Mouse (Mus musculus) ES-Bruce4 (cell line): ENCODE results near the gene Ntng2. TPM values are rescaled to one million over a fixed set of nuclear protein-coding genes. Genes with fewer than 3 reads are reported as not detected.
A peak's percentile ranks its signal among the peaks of the same experiment; 100 is the strongest.

Experiments
- H3K27ac ChIP-seq: 2 replicates; pipeline ENCODE4 v1.5.1; 2012; ENCODE audit warnings: low read length, inconsistent platforms; ENCODE audit not compliant: insufficient read depth
- H3K27me3 ChIP-seq: 2 replicates; pipeline ENCODE4 v1.6.1; 2012; ENCODE audit warnings: mild to moderate bottlenecking, low read length, inconsistent platforms; ENCODE audit not compliant: control insufficient read depth, poor library complexity, insufficient read depth, severe bottlenecking
- H3K36me3 ChIP-seq: 2 replicates; pipeline ENCODE4 v1.6.1; 2012; ENCODE audit warnings: inconsistent platforms, mild to moderate bottlenecking, low read length, moderate library complexity; ENCODE audit not compliant: control insufficient read depth, poor library complexity, insufficient read depth, severe bottlenecking
- H3K4me1 ChIP-seq: one replicate; pipeline ENCODE4 v1.8.1; 2011; ENCODE audit warnings: low read length; ENCODE audit not compliant: control insufficient read depth, insufficient read depth
- H3K4me3 ChIP-seq: 2 replicates; pipeline ENCODE4 v1.5.1; 2011; ENCODE audit warnings: low read depth, mild to moderate bottlenecking, low read length
- H3K9ac ChIP-seq: 2 replicates; pipeline ENCODE4 v1.6.1; 2012; ENCODE audit warnings: low read depth, mild to moderate bottlenecking, inconsistent platforms; ENCODE audit not compliant: poor library complexity, severe bottlenecking
- H3K9me3 ChIP-seq: replicated peaks from 2 replicates; pipeline ENCODE4 v1.6.1; 2012; ENCODE audit warnings: mild to moderate bottlenecking, low read length, inconsistent platforms; ENCODE audit not compliant: control insufficient read depth, poor library complexity, insufficient read depth, severe bottlenecking
- CTCF ChIP-seq: IDR thresholded peaks from one replicate; pipeline ENCODE4 v1.8.1; 2011; ENCODE audit warnings: low read depth, low read length
- EP300 ChIP-seq: IDR thresholded peaks from 2 replicates; pipeline ENCODE4 v1.6.1; 2011; ENCODE audit warnings: low read depth, low read length; ENCODE audit not compliant: insufficient read depth
- POLR2A ChIP-seq: IDR thresholded peaks from one replicate; pipeline ENCODE4 v1.8.1; 2011; ENCODE audit warnings: low read length; ENCODE audit not compliant: insufficient read depth
- polyA plus RNA-seq: library from polyadenylated mRNA; stranded (reverse); fragments of >200 nt; gene quantifications from 2 replicates; pipeline ENCODE4 v1.2.4, GENCODE M21; 2011; ENCODE audit warnings: low read depth; ENCODE audit not compliant: missing spikeins, insufficient read depth, insufficient read length

The Ntng2 gene
- polyA plus RNA-seq, 1 experiment: 0.30 TPM

DNA sequence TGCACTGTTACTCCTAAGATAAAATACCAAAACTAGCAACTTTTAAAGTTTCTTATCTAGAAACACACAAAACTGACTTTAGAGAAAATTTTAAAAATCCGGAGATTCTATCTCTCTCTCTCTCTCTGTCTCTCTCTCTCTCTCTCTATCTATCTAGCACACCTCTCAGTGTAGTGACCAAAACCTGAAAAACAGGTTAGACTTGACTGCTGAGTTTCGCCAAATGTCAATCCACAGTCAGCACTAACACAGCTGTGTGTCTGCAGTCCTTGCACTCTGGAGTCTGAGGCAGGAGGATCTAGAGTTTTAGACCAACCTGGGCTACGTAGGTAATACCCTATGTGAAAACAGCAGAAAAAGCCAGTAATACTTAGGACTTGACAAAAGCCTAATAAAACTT lies 77.9 kb downstream of the Ntng2 start:
- no peak for TF ChIP-seq POLR2A
- no peak for TF ChIP-seq EP300
- TF ChIP-seq CTCF: no peak
- H3K9me3 ChIP-seq: no peaks in the 10 kb centered on the region

DNA sequence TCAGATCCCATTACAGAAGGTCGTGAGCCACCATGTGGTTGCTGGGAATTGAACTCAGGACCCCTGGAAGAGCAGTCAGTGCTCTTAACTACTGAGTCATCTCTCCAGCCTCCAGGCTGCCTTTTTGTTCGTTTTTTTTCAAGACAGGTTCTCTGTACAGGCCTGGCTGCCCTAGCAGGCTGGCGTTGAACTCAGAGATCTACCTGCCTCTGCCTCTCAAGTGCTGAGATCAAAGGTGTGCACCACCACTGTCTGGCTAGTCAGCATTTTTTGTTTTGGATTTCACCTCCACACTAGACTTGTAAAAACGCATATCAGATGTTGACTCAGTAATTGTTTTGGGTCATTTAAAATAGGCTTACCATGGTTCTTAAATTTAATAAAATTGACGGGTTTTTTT lies 84.7 kb downstream of the Ntng2 start:
- Histone ChIP-seq H3K4me3 (no peak overlapping the region), H3K9ac (no peak overlapping the region), H3K27me3 (no peaks in the 10 kb centered on the region), H3K27ac (no peak overlapping the region), H3K36me3 (peaks cover 65% of the 10 kb centered on the region), H3K4me1 (no peaks in the 10 kb centered on the region), H3K9me3 (no peaks in the 10 kb centered on the region)
- TF ChIP-seq EP300: no peak
- no peak for TF ChIP-seq CTCF
- no peak for TF ChIP-seq POLR2A

More for the DNA sequence above, 77.9 kb downstream of the Ntng2 start:
- H3K4me3 ChIP-seq: no peak overlapping the region
- H3K4me1 ChIP-seq: no peaks in the 10 kb centered on the region
- no peak overlapping the region for H3K27ac ChIP-seq
- H3K27me3 ChIP-seq: no peaks in the 10 kb centered on the region
- H3K9ac ChIP-seq: no peak overlapping the region
- peaks cover 75% of the 10 kb centered on the region for H3K36me3 ChIP-seq

DNA sequence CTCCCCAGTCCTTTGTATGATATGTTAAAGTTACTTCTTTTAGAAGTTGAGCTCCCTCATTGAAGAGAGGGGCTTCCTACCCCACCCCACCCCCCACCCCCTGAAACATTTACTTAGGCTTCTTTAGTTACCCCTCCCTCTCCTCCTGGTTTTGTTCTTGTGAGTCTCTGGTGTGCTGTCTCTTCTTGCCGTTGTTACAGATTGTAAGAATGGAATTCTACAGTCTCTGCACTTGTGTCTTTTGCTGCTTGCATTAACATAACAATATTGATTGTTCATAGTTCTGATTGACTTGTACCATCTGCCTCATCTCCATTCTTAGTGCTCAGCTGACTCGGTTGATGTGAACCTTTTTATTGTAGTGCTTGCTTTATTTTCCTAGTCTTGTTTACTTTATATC lies 100.9 kb downstream of the Ntng2 start:
- Histone ChIP-seq H3K4me3 (no peak overlapping the region), H3K9ac (no peak overlapping the region), H3K9me3 (no peaks in the 10 kb centered on the region), H3K27me3 (no peaks in the 10 kb centered on the region), H3K4me1 (peaks cover 2% of the 10 kb centered on the region), H3K27ac (peak overlapping the region; percentile 91), H3K36me3 (peaks cover 67% of the 10 kb centered on the region)
- no peak for TF ChIP-seq POLR2A
- TF ChIP-seq EP300: no peak
- TF ChIP-seq CTCF: no peak

Other genes with a start within 250 kb of the Ntng2 start
- 2.5 and 3.0 TPM in 2 replicates for gene Cfap77, start 197.9 kb downstream of the Ntng2 start, polyA plus RNA-seq
- gene Ttf1, start 192.7 kb downstream of the Ntng2 start, polyA plus RNA-seq: 26.2 and 33.9 TPM in 2 replicates
- 107 and 113 TPM in 2 replicates for gene Setx, start 128.8 kb downstream of the Ntng2 start, polyA plus RNA-seq
- 20.3 and 21.4 TPM in 2 replicates for gene Med27, start 93.8 kb upstream of the Ntng2 start, polyA plus RNA-seq